Mouse (Mus musculus) forebrain, embryonic 15.5 days (tissue): ENCODE measurements at regions not wholly inside any gene's neighbourhood (a gene's known extent, or its start where the extent isn't known, plus 50 kb on each side); places are given as distances from the start of the nearest gene placed in this dataset.

Experiments used
- ATAC-seq: fragments of 200-750 bp; cut with Nextera tagmentation; replicated peaks from 2 replicates; pipeline ENCODE4 v1.8.0; 2017; ENCODE audit warnings: mild to moderate bottlenecking, moderate TSS enrichment, moderate library complexity
- H3K27ac ChIP-seq: fragments of 300-500 bp; sonication (generic); replicated peaks from 2 replicates; pipeline ENCODE4 v1.5.1; 2015; ENCODE audit warnings: mild to moderate bottlenecking, inconsistent platforms
- H3K27me3 ChIP-seq: fragments of 300-500 bp; sonication (generic); 2 replicates; pipeline ENCODE4 v1.6.1; 2015; ENCODE audit warnings: inconsistent platforms
- H3K36me3 ChIP-seq: fragments of 300-500 bp; sonication (generic); 2 replicates; pipeline ENCODE4 v1.6.1; 2015; ENCODE audit warnings: mild to moderate bottlenecking, inconsistent platforms
- H3K4me1 ChIP-seq: fragments of 300-500 bp; sonication (generic); 2 replicates; pipeline ENCODE4 v1.6.1; 2015; ENCODE audit warnings: inconsistent platforms
- H3K4me2 ChIP-seq: fragments of 300-500 bp; sonication (generic); replicated peaks from 2 replicates; pipeline ENCODE4 v1.6.1; 2015; ENCODE audit warnings: mild to moderate bottlenecking, inconsistent platforms
- H3K4me3 ChIP-seq: fragments of 300-500 bp; sonication (generic); 2 replicates; pipeline ENCODE4 v1.5.1; 2015; ENCODE audit warnings: mild to moderate bottlenecking, inconsistent platforms
- H3K9ac ChIP-seq: fragments of 300-500 bp; sonication (generic); replicated peaks from 2 replicates; pipeline ENCODE4 v1.6.1; 2015; ENCODE audit warnings: mild to moderate bottlenecking, inconsistent platforms
- H3K9me3 ChIP-seq: fragments of 300-500 bp; sonication (generic); 2 replicates; pipeline ENCODE4 v1.6.1; 2016; ENCODE audit warnings: inconsistent platforms
- WGBS: fragments of 180-500 bp; shearing (Covaris S2); methylation state at CpG from one replicate; pipeline ENCODE4 v1.1.7; 2015; ENCODE audit warnings: mixed read lengths; 5-methylcytosine and 5-hydroxymethylcytosine counted together

DNA sequence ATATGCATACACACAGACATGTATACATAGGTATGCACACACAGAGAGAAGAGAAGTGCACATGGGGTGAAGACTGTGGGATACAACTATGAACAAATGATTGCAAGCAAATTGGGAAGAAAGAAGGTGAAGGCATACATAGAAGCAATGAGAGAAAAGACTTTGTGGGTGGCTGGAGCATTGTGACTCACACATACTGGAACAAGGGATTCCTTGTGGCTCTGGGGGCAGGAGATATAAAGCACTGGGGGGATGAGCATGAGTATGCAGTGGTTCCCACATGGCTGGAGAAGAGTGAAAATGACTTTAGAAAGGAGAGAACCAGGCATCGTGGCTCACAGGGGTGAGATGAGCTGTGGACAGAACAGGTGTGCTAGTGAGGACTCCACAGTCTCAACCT is 156.6 kb downstream of the Nuf2 start:
- no peaks in the 10 kb centered on the region for H3K36me3 ChIP-seq
- no peak overlapping the region for H3K4me2 ChIP-seq
- H3K27ac ChIP-seq = no peak overlapping the region
- H3K27me3 ChIP-seq = no peaks in the 10 kb centered on the region
- no peaks in the 10 kb centered on the region for H3K9me3 ChIP-seq
- H3K9ac ChIP-seq = no peak overlapping the region
- WGBS = 71% methylated on average over 1 of the region's 1 CpGs
- no peaks in the 10 kb centered on the region for H3K4me1 ChIP-seq
- H3K4me3 ChIP-seq = no peak overlapping the region
- no peak for ATAC-seq

- no peak overlapping the region for H3K27ac ChIP-seq
- no peaks in the 10 kb centered on the region for H3K36me3 ChIP-seq
- WGBS = 64% methylated on average over 3 of the region's 3 CpGs
- no peaks in the 10 kb centered on the region for H3K9me3 ChIP-seq
- H3K4me3 ChIP-seq = no peak overlapping the region
- no peak for ATAC-seq
- no peak overlapping the region for H3K4me2 ChIP-seq
- H3K27me3 ChIP-seq = no peaks in the 10 kb centered on the region
- H3K4me1 ChIP-seq = peaks cover 9% of the 10 kb centered on the region
- no peak overlapping the region for H3K9ac ChIP-seq
Measured at GRCm38 (mm10) chr1:169368758-169369157, 162.5 kb downstream of the Nuf2 start.

DNA sequence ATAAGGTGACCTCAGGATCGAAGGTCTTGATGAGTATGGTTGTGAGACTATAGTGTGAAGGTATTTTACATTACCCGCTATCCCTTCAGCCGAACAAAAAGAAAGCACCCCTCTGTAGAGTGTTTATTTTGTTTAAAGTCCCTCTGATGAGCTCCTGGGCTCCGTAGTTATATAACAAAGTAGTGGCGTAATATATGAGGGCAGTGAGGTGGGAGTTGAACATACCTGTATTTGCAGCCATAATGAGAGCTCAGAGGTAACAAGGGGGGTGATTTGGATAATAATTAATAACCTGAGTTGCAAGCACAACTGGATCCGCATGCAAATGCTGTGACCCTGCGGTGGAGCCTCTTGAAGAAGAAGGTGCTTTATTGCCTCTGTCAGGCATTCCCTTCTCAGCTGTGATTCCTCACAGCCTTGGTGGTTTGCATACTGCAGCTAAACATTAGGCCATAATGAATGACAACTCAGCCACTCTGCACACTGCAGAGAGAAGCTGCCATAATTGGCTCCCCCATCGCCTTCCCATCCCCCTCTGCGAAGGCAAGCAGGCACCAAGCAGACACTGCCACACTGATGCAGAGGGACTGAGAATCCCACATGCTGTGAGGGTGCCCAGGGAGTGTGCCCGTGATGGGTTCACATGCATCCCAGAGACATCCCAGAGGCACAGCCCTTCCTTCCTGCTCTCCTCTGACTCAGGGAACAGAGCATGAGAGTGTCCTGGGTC is 163.3 kb downstream of the Nuf2 start:
- ATAC-seq = peak; percentile 92
- Histone ChIP-seq H3K27me3 (no peaks in the 10 kb centered on the region), H3K36me3 (no peaks in the 10 kb centered on the region), H3K4me2 (no peak overlapping the region), H3K27ac (peak overlapping the region; percentile 1), H3K9me3 (no peaks in the 10 kb centered on the region), H3K9ac (no peak overlapping the region), H3K4me3 (no peak overlapping the region), H3K4me1 (peaks cover 9% of the 10 kb centered on the region)
- WGBS = 65% methylated on average over 10 of the region's 10 CpGs

- Histone ChIP-seq H3K4me3 (no peak overlapping the region), H3K9me3 (no peaks in the 10 kb centered on the region), H3K9ac (no peak overlapping the region), H3K27me3 (no peaks in the 10 kb centered on the region), H3K4me1 (peaks cover 9% of the 10 kb centered on the region), H3K36me3 (no peaks in the 10 kb centered on the region), H3K27ac (no peak overlapping the region), H3K4me2 (no peak overlapping the region)
- ATAC-seq = no peak
- WGBS = 65% methylated on average over 4 of the region's 4 CpGs
Measured at GRCm38 (mm10) chr1:169367316-169367715, 163.9 kb downstream of the Nuf2 start.

- no peak overlapping the region for H3K27ac ChIP-seq
- no peaks in the 10 kb centered on the region for H3K27me3 ChIP-seq
- H3K9ac ChIP-seq = no peak overlapping the region
- H3K36me3 ChIP-seq = no peaks in the 10 kb centered on the region
- WGBS = 41% methylated on average over 4 of the region's 4 CpGs
- no peak overlapping the region for H3K4me2 ChIP-seq
- no peaks in the 10 kb centered on the region for H3K9me3 ChIP-seq
- no peak for ATAC-seq
- H3K4me1 ChIP-seq = peaks cover 2% of the 10 kb centered on the region; the same call in 1 of the 2 replicates
- H3K4me3 ChIP-seq = no peak overlapping the region
Measured at GRCm38 (mm10) chr1:169362564-169362963, 168.7 kb downstream of the Nuf2 start.

- H3K9ac ChIP-seq = no peak overlapping the region
- no peaks in the 10 kb centered on the region for H3K36me3 ChIP-seq
- no peak overlapping the region for H3K4me3 ChIP-seq
- H3K27me3 ChIP-seq = no peaks in the 10 kb centered on the region
- peaks cover 9% of the 10 kb centered on the region for H3K4me1 ChIP-seq
- no peaks in the 10 kb centered on the region for H3K9me3 ChIP-seq
- no peak overlapping the region for H3K27ac ChIP-seq
- H3K4me2 ChIP-seq = no peak overlapping the region
- no peak for ATAC-seq
- 84% methylated on average over 6 of the region's 6 CpGs for WGBS
Measured at GRCm38 (mm10) chr1:169357652-169358241, 173.5 kb downstream of the Nuf2 start.

DNA sequence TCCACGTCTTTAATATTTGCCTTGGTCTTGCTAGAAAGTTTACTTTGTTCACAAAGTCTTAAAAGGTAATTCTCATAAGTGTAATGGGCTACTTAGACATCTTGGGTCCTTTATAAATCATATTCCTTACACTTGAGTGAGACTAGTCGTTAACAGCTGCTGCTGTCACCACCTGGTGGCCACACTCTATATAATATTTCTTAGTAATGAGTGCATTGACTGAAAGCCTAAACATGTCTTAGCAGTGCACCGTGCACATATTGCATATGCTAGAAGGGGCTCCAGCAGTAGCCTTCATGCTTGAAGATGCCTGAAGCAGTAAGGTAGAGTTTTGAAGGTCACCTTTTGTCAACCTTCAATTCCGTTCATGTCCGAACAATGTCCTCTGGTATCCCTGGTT is 177.2 kb downstream of the Nuf2 start:
- no peaks in the 10 kb centered on the region for H3K27me3 ChIP-seq
- no peak for ATAC-seq
- 63% methylated on average over 5 of the region's 5 CpGs for WGBS

GRCm38 (mm10) chr1:169347692-169348091 is 183.6 kb downstream of the Nuf2 start:
- ATAC-seq = 0 out of 2 replicates have a peak, but pooled peaks have one; percentile 38
- no peaks in the 10 kb centered on the region for H3K27me3 ChIP-seq
- H3K27ac ChIP-seq = no peak overlapping the region
- no peaks in the 10 kb centered on the region for H3K9me3 ChIP-seq
- no peak overlapping the region for H3K9ac ChIP-seq
- no peak overlapping the region for H3K4me3 ChIP-seq
- WGBS = 42% methylated on average over 2 of the region's 2 CpGs
- H3K4me1 ChIP-seq = peaks cover 4% of the 10 kb centered on the region; the same call in 1 of the 2 replicates
- no peaks in the 10 kb centered on the region for H3K36me3 ChIP-seq
- H3K4me2 ChIP-seq = no peak overlapping the region

More for the DNA sequence above, 177.2 kb downstream of the Nuf2 start:
- no peaks in the 10 kb centered on the region for H3K9me3 ChIP-seq
- no peak overlapping the region for H3K9ac ChIP-seq
- H3K27ac ChIP-seq = no peak overlapping the region
- peaks cover 9% of the 10 kb centered on the region for H3K4me1 ChIP-seq
- H3K4me2 ChIP-seq = no peak overlapping the region
- H3K36me3 ChIP-seq = no peaks in the 10 kb centered on the region
- no peak overlapping the region for H3K4me3 ChIP-seq

DNA sequence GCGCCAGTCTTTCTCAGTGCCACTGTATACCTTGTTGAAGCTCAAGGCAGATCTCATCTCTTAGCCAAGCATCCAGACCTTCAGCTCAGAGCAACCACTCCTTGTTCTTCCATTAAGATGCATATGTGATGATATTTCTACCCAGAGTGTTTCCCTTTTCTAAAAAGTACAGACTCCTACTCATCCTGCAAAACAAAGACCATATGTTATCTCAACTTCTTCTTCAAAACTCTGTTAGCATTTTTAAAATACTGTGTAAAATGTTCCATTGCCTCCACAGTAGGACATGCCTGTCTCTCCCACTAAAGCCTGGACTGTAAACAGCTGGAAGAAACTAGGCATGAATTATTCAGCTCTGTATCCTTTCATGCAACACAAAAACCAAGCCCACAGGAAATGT is 184.4 kb downstream of the Nuf2 start:
- Histone ChIP-seq H3K9ac (no peak overlapping the region), H3K4me2 (no peak overlapping the region), H3K27me3 (no peaks in the 10 kb centered on the region), H3K4me3 (no peak overlapping the region), H3K4me1 (peaks cover 4% of the 10 kb centered on the region; the same call in 1 of the 2 replicates), H3K9me3 (no peaks in the 10 kb centered on the region), H3K27ac (no peak overlapping the region), H3K36me3 (no peaks in the 10 kb centered on the region)
- ATAC-seq = no peak
- 94% methylated on average over 1 of the region's 1 CpGs for WGBS

- H3K27ac ChIP-seq = no peak overlapping the region
- no peaks in the 10 kb centered on the region for H3K9me3 ChIP-seq
- peaks cover 4% of the 10 kb centered on the region; the same call in 1 of the 2 replicates for H3K4me1 ChIP-seq
- no peaks in the 10 kb centered on the region for H3K36me3 ChIP-seq
- no peak for ATAC-seq
- H3K4me2 ChIP-seq = no peak overlapping the region
- no peak overlapping the region for H3K9ac ChIP-seq
- H3K27me3 ChIP-seq = no peaks in the 10 kb centered on the region
- 29% methylated on average over 1 of the region's 1 CpGs for whole genome bisulfite sequencing
- H3K4me3 ChIP-seq = no peak overlapping the region
Measured at GRCm38 (mm10) chr1:169341131-169341530, 190.1 kb downstream of the Nuf2 start.

DNA sequence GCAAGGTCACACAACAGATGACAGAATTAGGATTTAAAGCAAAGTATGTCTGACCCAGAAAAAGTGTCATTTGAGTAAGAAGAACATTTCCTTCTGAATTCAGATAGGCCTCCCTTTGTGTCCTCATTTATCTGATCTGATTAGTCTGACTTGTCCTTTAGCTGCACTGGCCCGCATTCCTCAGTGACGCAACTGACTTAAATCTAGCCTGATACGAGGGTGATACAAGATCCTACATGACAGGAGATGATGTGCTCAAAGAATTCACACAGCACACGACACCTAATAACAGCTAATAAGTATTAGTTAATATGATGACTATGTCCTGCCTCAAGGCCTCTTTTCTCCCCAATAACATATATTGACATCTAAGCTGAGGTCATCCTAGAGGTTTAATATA is 192.8 kb downstream of the Nuf2 start:
- Histone ChIP-seq H3K9me3 (no peaks in the 10 kb centered on the region), H3K36me3 (no peaks in the 10 kb centered on the region), H3K9ac (no peak overlapping the region), H3K4me1 (no peaks in the 10 kb centered on the region), H3K27me3 (no peaks in the 10 kb centered on the region), H3K27ac (no peak overlapping the region), H3K4me3 (no peak overlapping the region), H3K4me2 (no peak overlapping the region)
- 79% methylated on average over 4 of the region's 4 CpGs for WGBS
- ATAC-seq = no peak

GRCm38 (mm10) chr1:169332165-169332564 is 199.1 kb downstream of the Nuf2 start:
- H3K27ac ChIP-seq = no peak overlapping the region
- WGBS = 90% methylated on average over 5 of the region's 5 CpGs

More at GRCm38 (mm10) chr1:169332165-169332564, 199.1 kb downstream of the Nuf2 start:
- Histone ChIP-seq H3K4me1 (peaks cover 4% of the 10 kb centered on the region), H3K9me3 (no peaks in the 10 kb centered on the region), H3K4me2 (no peak overlapping the region), H3K4me3 (no peak overlapping the region), H3K36me3 (no peaks in the 10 kb centered on the region), H3K9ac (no peak overlapping the region), H3K27me3 (no peaks in the 10 kb centered on the region)
- ATAC-seq = no peak
